Mouse (Mus musculus) ES-E14 (cell line): Measurements from ENCODE around the gene Gm44579.

ENCODE experiments used
- CHD2 ChIP-seq: IDR thresholded peaks from 2 replicates; pipeline ENCODE4 v1.6.1; 2014; ENCODE audit warnings: mild to moderate bottlenecking, low read depth, low read length, inconsistent platforms
- ZNF384 ChIP-seq: IDR thresholded peaks from 2 replicates; pipeline ENCODE4 v1.6.1; 2012; ENCODE audit warnings: low read depth, low read length, inconsistent platforms

DNA sequence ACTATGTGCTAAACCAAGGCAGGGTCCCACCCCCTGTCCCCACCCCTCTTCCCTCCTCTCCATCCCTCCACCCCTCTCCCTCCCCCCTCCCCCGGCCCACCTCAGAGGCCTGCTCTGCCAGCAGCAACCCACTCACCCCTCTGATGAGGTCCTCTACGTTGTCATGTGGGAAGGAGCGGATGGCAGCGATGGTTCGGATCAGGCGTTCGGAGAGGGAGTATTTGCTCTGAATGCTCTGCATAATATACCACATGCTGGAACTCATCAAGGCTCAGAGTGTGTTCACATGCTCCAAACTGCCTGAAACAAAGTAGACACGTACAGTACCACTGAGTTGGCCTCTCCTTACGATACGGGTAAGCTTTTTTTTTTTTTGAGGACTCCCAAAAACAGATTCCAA lies 78.3 kb downstream of the Gm44579 start:
- TF ChIP-seq ZNF384 = no peak
- TF ChIP-seq CHD2 = no peak
